Mouse (Mus musculus): ENCODE data around the gene Gapdh.

Gene Gapdh

DNA sequence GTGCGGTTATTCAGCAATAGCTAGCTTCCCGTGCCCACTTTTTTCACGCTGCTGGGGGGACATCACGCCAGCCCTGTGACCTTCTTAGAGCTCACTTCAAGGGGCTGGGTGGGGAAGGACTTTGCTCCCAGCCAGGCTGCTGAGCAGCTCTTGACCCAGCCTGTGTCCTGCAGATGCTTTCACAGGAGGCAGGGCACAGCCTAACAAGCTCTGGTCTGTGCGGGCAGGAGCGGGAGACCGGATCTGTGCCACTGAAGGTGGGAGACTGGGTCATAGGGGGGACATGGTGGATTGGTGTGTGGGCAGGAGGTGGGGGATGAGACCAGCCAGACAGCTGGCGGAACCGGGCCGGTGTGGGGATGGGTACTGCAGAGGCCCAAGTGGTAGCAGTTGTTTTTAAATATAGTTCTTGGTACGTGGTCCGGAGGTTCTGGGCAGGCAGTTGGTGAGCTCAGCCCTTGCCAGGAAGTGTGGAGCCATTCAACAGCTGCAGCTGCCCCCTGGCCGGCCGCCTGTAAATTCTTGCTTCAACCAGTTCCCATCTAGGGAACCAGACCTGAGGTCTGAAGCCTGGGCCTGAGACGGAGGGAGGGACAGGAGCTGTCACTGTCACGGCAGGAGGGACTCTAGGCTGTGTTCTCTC is 17.2 kb downstream of the Gapdh start:
- DNase-seq (ENCODE audit: low spot score): no peak

DNA sequence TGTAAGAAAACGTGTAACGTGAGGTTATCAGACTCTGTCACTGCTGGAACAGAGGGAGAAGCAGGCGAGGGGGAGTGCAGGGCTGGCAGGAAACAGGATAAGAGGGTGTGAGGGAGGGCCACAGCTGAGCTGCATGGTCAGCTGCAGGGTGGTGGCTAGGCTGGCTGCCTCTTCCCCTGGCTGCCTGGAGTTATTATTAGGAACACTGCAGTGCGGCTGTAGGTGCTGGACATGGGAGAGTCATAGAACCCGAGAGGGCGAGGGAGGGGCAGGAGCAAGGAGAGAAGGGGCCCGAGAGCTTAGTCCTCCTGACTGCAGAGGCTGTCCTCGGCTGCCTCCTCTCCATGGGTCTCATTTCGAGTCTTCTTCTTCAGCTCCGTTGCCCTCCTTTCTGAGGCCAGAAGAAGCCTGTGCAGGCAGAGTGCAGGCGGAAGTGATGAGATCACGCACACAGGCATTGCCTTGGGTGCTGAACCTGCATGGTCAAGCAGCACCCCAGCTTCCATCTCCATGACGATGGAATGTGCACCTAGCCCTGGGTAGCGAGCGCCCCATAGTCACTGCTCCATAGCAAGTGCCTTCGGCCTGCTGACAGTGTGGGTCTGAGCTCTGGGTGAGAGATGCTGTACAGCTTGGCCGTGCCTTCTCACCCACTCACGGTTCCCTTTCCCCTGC is 17.9 kb downstream of the Gapdh start:
- DNase-seq (ENCODE audit: low spot score): no peak

DNA sequence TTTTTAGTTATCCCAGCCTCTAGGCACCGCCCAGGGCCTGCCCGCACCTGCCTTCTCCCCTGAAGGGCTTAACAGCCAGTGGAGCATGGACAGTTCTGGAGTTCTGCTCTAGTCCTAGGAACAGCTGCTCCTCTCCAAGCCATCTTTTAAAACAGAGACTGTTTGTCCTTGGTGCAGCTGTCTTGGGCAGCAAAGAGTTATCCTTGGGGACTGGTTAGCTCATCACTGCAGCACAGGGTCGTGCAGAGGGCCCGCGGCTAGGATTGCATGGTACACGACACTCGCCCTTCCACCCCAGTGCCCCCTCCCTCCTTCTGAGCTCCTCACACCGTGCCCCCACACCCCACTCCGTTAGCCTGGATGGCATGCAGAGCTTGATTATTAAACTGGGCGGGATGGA is 18.9 kb downstream of the Gapdh start:
- DNase-seq (ENCODE audit: low spot score): no peak

DNA sequence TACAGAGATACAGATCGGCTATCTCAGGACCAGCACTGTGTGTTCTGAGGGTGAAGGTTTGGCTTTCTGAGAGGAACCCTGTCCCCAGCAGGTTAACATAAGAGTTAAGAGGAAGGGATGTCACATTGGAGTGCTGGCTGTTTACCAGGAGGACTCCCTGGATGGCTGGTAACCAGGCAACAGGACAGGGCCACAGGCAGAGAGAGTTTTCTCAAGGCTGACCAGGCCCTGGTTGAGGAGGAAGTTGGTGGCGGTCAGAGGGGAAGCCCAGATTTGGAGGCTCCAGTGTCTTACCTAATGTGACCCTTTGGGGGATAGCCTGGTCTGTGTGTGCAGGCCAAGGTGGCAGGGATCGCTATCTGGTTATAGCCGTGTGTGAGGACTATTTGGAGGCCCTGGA is 19.5 kb downstream of the Gapdh start:
- DNase-seq (ENCODE audit: low spot score): no peak

DNA sequence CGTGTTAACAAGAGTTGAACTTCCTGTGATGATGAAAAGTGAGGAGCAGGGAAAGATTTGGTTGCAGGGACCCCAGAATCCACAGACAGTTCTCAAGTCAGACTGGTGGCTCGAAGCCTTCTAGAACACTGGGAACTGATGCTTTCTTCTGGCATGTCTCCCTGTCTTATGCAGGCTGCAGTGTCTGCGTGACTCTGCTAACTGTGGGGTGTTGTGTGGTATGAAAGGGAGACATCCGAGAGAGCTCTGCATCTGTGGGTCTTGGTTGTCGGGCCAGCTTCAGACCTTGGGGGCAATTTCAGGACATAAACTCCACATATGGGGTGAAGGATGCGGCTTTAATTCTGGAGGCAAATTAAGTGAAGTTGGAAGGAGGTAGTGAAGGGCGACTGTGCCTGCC is 20.1 kb downstream of the Gapdh start:
- DNase-seq (ENCODE audit: low spot score): no peak

- DNase-seq (ENCODE audit: low spot score): no peak
Measured at GRCm38 (mm10) chr6:125145479-125145951, 20.8 kb downstream of the Gapdh start.

DNA sequence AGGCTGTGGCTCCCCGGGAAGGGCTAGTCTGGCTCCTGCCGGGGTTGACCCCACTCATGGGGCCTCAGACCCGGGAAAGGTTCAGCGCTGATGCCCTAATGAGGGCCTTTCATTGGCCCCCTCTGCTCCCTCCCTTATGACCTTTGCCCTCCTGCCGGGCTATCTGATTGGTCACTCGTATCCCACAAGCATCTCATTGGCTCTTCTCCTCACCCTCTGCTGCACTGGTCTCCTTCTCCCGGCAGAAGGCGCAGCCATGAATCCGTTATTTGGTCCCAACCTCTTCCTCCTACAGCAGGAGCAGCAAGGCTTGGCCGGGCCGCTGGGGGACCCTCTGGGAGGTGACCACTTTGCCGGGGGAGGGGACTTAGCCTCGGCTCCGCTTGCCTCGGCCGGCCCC is 21.3 kb downstream of the Gapdh start, which contains the start of gene Iffo1:
TSS of gene Iffo1 (plus strand) at position 241 of the 400 bp plus-strand sequence.
- peak; percentile 97 for DNase-seq (ENCODE audit: low spot score)

DNA sequence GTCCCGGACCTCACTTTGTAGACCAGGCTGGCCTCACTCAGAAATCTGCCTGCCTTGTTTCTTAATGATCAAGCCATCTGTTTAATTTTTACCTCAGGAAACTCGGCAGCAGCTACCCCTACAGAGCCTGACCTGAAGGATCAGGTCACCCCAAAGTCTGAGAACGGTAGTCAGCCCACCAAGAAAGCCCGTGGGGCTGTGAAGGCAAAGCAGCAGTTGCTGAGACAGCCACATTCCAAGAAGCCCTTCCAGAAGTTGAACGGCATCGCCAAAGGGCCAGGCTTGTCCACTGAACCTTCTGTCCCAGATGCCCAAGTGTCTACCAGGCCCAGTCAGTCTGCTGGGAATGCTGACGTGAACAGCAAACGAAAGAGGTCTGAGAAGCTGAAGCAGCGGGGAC is 22.4 kb downstream of the Gapdh start:
- DNase-seq (ENCODE audit: low spot score): no peak

DNA sequence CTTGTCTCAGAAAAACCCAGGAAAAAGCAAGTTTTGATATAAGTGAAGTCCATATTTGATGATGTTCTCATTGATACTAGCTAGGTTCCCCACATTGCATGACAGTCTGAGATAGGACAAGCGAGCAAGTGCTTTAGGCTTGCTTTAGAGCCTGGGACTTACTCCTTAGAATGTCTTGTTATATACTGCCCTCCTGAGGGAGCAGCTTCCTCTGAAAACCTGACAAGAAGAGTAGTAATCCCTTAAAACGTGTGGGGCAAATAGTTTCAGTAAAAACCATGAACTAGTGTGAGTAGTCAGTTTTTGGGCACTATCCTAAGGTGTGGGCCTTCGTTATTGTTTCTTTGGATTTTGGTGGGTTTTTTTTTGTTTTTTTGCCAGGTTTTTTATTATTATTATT is 23.1 kb downstream of the Gapdh start:
- no peak for DNase-seq (ENCODE audit: low spot score)

DNA sequence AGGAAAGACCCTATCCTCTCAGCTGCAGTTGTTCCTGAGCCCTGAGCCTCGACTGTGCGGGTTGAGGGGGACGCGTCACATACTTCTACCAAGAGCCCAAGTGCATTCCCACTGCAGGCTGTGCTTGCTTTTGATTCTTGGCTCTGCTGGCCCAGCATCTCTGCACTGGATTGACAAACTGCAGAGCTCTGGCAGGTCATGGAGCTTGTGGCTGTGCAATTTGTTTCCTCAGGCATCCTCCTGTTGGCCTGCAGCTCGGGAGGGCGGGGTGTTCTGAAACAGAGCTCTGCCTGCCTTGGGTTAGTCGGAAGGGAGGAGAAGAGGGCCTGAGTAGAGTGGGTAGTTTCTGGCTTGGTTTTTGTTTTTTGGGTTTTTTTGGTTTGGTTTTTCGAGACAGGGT is 23.8 kb downstream of the Gapdh start:
- no peak for DNase-seq (ENCODE audit: low spot score)

DNA sequence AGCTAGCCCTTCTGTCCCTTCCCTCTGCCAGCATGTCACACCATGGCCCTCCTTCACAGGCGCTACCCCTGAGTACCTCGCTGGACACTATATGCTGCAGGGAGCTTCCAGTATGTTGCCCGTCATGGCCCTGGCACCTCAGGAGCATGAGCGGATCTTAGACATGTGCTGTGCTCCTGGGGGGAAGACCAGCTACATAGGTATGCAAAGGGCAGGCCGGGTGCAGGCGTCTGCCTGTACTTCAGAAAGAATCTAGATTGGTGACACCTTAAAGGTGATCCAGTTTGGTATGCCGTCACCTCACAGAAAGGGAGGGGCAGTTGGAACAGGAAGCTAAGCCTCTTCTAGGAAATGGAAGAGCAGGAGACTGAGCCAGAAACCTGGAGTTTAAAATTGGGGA is 26.5 kb downstream of the Gapdh start:
- DNase-seq (ENCODE audit: low spot score): no peak

DNA sequence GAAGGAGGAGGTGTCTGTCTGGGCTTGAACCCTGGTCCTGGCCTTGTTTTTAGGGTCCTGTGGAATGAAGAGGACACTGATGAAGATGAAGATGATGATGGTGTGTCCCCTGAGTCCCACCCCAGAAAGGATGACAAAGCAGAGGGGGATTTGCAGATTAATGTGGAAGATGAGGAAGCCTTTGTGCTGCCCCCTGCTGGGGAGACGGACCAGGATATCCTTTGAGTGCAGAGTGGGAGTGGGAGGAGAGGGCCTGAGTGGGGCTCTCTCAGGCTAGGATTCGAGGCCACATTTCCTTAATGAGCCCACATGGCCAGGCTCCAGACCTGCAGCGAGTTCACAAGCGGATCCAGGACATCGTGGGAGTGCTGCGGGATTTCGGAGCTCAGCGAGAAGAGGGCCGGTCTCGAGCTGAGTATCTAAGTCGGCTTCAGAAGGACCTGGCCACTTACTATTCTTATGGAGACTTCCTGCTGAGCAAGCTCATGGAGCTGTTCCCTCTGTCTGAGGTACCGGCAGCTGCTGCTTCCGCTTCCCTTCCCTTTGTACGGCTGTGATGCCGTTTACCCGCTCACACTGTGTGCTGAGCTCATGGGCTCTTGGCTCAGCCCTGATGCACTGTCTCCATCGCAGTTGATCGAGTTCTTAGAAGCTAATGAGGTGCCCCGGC is 29.1 kb downstream of the Gapdh start:
- peak; percentile 47 for DNase-seq (ENCODE audit: low spot score)

GRCm38 (mm10) chr6:125132470-125132869 is 33.8 kb downstream of the Gapdh start:
- no peak for DNase-seq (ENCODE audit: low spot score)

DNA sequence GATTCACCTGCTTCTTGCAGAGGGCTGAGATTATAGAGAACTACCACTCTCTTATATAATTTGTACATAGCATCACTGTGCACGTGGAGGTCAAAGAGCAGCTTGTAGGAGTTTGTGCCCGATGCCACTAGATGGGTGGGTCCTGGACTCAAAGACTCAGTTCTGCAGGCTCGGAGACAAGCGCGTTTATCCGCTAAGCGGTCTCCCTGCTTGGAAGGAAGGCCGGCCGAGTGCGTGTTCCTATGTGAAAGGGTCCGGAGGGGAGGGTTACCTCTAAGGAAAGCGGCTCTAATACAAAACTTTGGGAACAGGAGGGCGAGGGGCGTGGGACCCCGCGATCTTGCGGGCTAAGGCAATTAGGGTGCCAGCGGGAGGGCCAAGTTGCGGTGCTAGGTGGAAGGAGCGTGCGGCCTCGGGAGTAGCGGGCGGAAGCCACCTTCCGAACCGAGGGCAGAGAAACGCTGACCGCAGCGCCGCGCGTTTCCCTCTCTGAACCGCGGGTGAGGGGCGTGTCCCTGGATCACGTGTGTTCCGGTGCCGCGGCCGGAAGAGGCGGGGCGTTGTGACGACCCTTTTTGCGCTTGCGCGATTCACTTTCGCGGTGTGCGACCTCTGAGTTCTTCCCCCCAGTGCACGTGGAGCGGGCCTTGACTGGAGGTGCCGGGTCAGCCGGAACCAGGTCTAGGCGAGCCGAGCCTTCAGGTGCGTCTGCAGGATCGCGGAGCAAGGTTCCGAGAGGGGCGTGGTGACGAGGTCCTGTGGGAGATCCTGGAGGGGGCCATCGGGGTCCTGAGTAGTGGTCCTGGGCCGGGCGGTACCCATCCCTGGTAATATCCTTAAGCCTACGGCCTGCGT is 34.7 kb downstream of the Gapdh start, which contains the start of gene Nop2:
TSS of gene Nop2 (plus strand) at position 608 of the 855 bp plus-strand sequence.
- DNase-seq (ENCODE audit: low spot score): peak; percentile 99

DNA sequence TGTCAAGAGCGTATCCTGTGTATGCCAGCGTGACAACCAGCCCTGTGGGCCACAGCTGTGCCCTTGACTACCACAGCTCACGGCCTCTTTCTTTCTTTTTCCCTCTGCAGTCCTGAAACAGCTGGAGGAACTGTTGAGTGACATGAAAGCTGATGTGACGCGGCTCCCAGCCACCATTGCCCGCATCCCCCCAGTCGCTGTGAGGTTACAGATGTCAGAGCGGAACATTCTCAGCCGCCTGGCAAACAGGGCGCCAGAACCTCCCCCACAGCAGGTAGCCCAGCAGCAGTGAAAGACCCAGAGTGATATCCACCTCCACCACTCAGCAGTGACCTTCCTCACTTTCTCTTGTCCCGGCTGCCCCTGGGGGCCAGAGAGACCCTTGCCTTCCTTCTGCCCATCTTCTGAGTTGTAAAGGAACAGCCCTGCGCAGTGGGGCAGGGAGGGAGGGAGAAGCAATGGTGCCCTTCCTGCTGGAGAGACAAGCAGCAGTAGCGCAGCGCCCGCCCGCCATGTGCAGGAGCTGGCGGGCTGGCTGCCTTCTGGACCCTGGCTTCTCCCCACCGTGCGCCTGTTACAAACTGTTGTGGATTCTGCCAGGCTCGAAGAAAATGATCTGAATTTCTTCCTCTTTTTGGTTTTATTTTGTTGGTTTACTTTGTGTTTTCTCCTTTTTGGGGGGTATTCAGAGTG is 36.4 kb downstream of the Gapdh start:
- no peak for DNase-seq (ENCODE audit: low spot score)

- DNase-seq (ENCODE audit: low spot score): no peak
Measured at GRCm38 (mm10) chr6:125128724-125129123, 37.5 kb downstream of the Gapdh start.

- no peak for DNase-seq (ENCODE audit: low spot score)
Measured at GRCm38 (mm10) chr6:125119387-125119786, 46.9 kb downstream of the Gapdh start.

GRCm38 (mm10) chr6:125112553-125112952 is 53.7 kb downstream of the Gapdh start:
- DNase-seq (ENCODE audit: low spot score): no peak

Measured in embryo, embryonic 10 days (tissue).